Mouse (Mus musculus) heart, postnatal 0 days (tissue): ENCODE measurements around the gene Plcl2. TPM values are rescaled to one million over a fixed set of nuclear protein-coding genes. Genes with fewer than 3 reads are reported as not detected.
A peak's percentile ranks its signal among the peaks of the same experiment; 100 is the strongest.

Experiments used
- ATAC-seq: fragments of 200-750 bp; cut with Nextera tagmentation; 2 replicates; pipeline ENCODE4 v1.8.0; 2017; ENCODE audit warnings: low read depth, moderate number of reproducible peaks, moderate library complexity; ENCODE audit not compliant: insufficient read depth
- DNase-seq: peaks from one replicate; pipeline ENCODE4 v3.0.0-alpha.2; 2016; ENCODE audit warnings: low spot score
- H3K27ac ChIP-seq: fragments of 300-500 bp; sonication (generic); 2 replicates; pipeline ENCODE4 v1.5.1; 2014; ENCODE audit warnings: low read depth, mild to moderate bottlenecking
- H3K27me3 ChIP-seq: fragments of 300-500 bp; sonication (generic); 2 replicates; pipeline ENCODE4 v1.6.1; 2014; ENCODE audit warnings: low read length, mixed read lengths; ENCODE audit not compliant: control insufficient read depth, insufficient read depth
- H3K36me3 ChIP-seq: fragments of 300-500 bp; sonication (generic); replicated peaks from 2 replicates; pipeline ENCODE4 v1.6.1; 2014; ENCODE audit warnings: low read length, mixed read lengths; ENCODE audit not compliant: control insufficient read depth, insufficient read depth
- H3K4me1 ChIP-seq: fragments of 300-500 bp; sonication (generic); 2 replicates; pipeline ENCODE4 v1.6.1; 2014; ENCODE audit warnings: antibody characterized with exemption; ENCODE audit not compliant: control insufficient read depth, insufficient read depth
- H3K4me2 ChIP-seq: fragments of 300-500 bp; sonication (generic); 2 replicates; pipeline ENCODE4 v1.6.1; 2014; ENCODE audit warnings: low read depth, mild to moderate bottlenecking, low read length, moderate library complexity
- H3K4me3 ChIP-seq: fragments of 300-500 bp; sonication (generic); 2 replicates; pipeline ENCODE4 v1.5.1; 2014; ENCODE audit warnings: low read depth, low read length
- H3K9ac ChIP-seq: fragments of 300-500 bp; sonication (generic); replicated peaks from 2 replicates; pipeline ENCODE4 v1.6.1; 2014; ENCODE audit warnings: low read depth, low read length, mixed read lengths
- H3K9me3 ChIP-seq: fragments of 300-500 bp; sonication (generic); replicated peaks from 2 replicates; pipeline ENCODE4 v1.6.1; 2016; ENCODE audit warnings: low read length; ENCODE audit not compliant: control insufficient read depth
- CTCF ChIP-seq: IDR thresholded peaks from 2 replicates; pipeline ENCODE4 v1.5.1; 2016; ENCODE audit warnings: antibody characterized with exemption, control low read depth, low read depth
- EP300 ChIP-seq: IDR thresholded peaks from 2 replicates; pipeline ENCODE4 v1.6.1; 2016; ENCODE audit warnings: antibody characterized with exemption, low read depth
- WGBS: fragments of 180-500 bp; shearing (Covaris S2); extraction: QIAGEN DNeasy Blood & Tissue Kit; methylation state at CpG from one replicate; pipeline ENCODE4 v1.1.7; 2014; 5-methylcytosine and 5-hydroxymethylcytosine counted together
- polyA plus RNA-seq: library from polyadenylated mRNA; unstranded; fragments of >200 nt; fragmentation: Nextera tagmentation; extraction: Ambion mirVana; gene quantifications from 2 replicates; pipeline ENCODE4 v1.2.1, GENCODE M21; 2015
- total RNA-seq: library from RNA; depleted of rRNA; stranded (reverse); fragments of >200 nt; gene quantifications from 2 replicates; pipeline ENCODE4 v1.2.3, GENCODE M21; 2014; ENCODE audit warnings: low replicate concordance

Gene Plcl2
- total and polyA plus RNA-seq, 2 experiments from 2014 or later = 2.4 to 22.7 TPM

- ATAC-seq = peak; percentile 87
- H3K9ac ChIP-seq = no peak overlapping the region
- TF ChIP-seq EP300 (no peak), CTCF (no peak)
- 57% methylated on average over 1 of the region's 1 CpGs for WGBS
- peak overlapping the region; percentile 86 for H3K27ac ChIP-seq
- no peaks in the 10 kb centered on the region for H3K27me3 ChIP-seq
- H3K9me3 ChIP-seq = no peaks in the 10 kb centered on the region
- H3K4me1 ChIP-seq = peaks cover 15% of the 10 kb centered on the region
- H3K4me2 ChIP-seq = 0 out of 2 replicates have a peak overlapping the region, but pooled peaks have one; percentile 9
- peak; percentile 63 for DNase-seq
- no peak overlapping the region for H3K4me3 ChIP-seq
- no peaks in the 10 kb centered on the region for H3K36me3 ChIP-seq
These were observed 22.1 kb upstream of the Plcl2 start for GRCm38 (mm10) chr17:50487058-50487618.

GRCm38 (mm10) chr17:50487670-50488069, 21.5 kb upstream of the Plcl2 start:
- H3K4me1 ChIP-seq = peaks cover 15% of the 10 kb centered on the region
- peak overlapping the region; percentile 86 for H3K27ac ChIP-seq
- no peak overlapping the region for H3K4me2 ChIP-seq
- DNase-seq (no peak), ATAC-seq (no peak)
- no peaks in the 10 kb centered on the region for H3K27me3 ChIP-seq
- 87% methylated on average over 3 of the region's 3 CpGs for WGBS
- H3K9ac ChIP-seq = no peak overlapping the region
- TF ChIP-seq EP300 (no peak), CTCF (no peak)
- H3K36me3 ChIP-seq = no peaks in the 10 kb centered on the region
- H3K9me3 ChIP-seq = no peaks in the 10 kb centered on the region
- H3K4me3 ChIP-seq = no peak overlapping the region

- H3K9me3 ChIP-seq = no peaks in the 10 kb centered on the region
- DNase-seq (no peak), ATAC-seq (no peak)
- TF ChIP-seq CTCF = no peak
- TF ChIP-seq EP300 = no peak
- no peak overlapping the region for H3K4me2 ChIP-seq
- no peak overlapping the region for H3K4me3 ChIP-seq
- no peak overlapping the region for H3K27ac ChIP-seq
- no peaks in the 10 kb centered on the region for H3K27me3 ChIP-seq
- WGBS = 75% methylated on average over 3 of the region's 3 CpGs
- H3K36me3 ChIP-seq = no peaks in the 10 kb centered on the region
- no peak overlapping the region for H3K9ac ChIP-seq
- H3K4me1 ChIP-seq = peaks cover 15% of the 10 kb centered on the region
These were observed 20.8 kb upstream of the Plcl2 start for GRCm38 (mm10) chr17:50488406-50488805.

- no peaks in the 10 kb centered on the region for H3K36me3 ChIP-seq
- no peak for DNase-seq
- no peak overlapping the region for H3K4me2 ChIP-seq
- H3K27ac ChIP-seq = no peak overlapping the region
- WGBS = 83% methylated on average over 2 of the region's 2 CpGs
- H3K27me3 ChIP-seq = no peaks in the 10 kb centered on the region
- H3K4me3 ChIP-seq = no peak overlapping the region
- no peaks in the 10 kb centered on the region for H3K9me3 ChIP-seq
- no peak overlapping the region for H3K9ac ChIP-seq
- TF ChIP-seq EP300 (no peak), CTCF (no peak)
- no peak for ATAC-seq
- H3K4me1 ChIP-seq = peaks cover 15% of the 10 kb centered on the region
These were observed 20.3 kb upstream of the Plcl2 start for GRCm38 (mm10) chr17:50488895-50489294.

- no peak overlapping the region for H3K9ac ChIP-seq
- H3K27me3 ChIP-seq = no peaks in the 10 kb centered on the region
- WGBS = 80% methylated on average over 11 of the region's 11 CpGs
- no peak overlapping the region for H3K4me2 ChIP-seq
- DNase-seq = no peak
- H3K9me3 ChIP-seq = no peaks in the 10 kb centered on the region
- ATAC-seq = no peak
- no peak overlapping the region for H3K4me3 ChIP-seq
- H3K4me1 ChIP-seq = peaks cover 15% of the 10 kb centered on the region
- H3K27ac ChIP-seq = no peak overlapping the region
- H3K36me3 ChIP-seq = no peaks in the 10 kb centered on the region
- TF ChIP-seq EP300 = no peak
These were observed 18.4 kb upstream of the Plcl2 start for GRCm38 (mm10) chr17:50490644-50491430.
